Mouse (Mus musculus): Measurements from ENCODE around the gene Isca2.

DNA sequence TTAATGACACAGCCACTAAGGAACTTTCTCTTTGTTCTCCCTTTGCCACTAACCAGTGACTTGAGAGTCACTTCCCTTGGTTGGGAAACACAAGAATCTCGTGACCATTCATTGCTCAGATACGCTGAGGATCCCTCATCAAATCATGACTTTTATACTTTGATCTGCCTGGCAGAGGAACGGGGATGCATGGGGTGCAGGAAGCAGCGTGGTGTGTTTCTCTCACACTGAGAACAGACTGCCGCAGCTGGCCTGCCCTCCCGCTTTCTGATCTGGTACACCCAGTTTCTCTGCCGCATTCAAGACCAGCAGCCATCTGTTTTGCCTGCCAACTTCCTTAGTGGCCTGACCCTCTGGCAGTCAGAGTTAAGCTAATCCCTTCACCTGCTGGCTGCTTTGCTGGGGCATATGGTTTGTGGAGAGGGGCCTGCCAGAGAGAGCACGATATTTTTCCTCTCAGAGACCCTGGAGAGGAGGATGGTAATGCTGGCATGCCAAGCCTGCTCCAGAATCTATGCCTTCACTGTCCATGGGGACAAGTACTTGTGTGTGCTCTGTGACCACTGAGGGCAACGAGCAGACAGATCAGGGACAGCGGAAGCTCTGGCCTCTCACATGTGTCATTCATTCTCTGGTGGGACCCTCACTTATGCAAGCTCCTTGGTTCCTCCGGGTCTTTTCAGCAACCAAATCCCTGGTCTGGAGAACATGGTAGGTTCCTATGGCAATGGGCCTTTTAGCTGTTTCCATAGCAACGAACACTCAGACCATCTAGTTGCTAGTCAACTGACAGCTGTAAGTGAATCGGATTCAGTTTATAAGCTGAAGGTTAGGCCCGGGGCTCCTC lies 20.7 kb upstream of the Isca2 start:
- TF ChIP-seq CTCF (IDR thresholded peaks at IDR 0.05 in 2 of 3, conservative IDR thresholded peaks at IDR 0.05 in 1 of 3; ENCODE audit: control insufficient read depth in 1 of 3, insufficient read depth in 1 of 3, low read depth in 2 of 3, low read length in 3 of 3, poor library complexity in 1 of 3, severe bottlenecking in 1 of 3) (no peak), POLR2AphosphoS2 (IDR thresholded peaks at IDR 0.05; ENCODE audit: low read length) (no peak), POLR2A (IDR thresholded peaks at IDR 0.05; ENCODE audit: control insufficient read depth in 1 of 2, insufficient read depth in 1 of 2, low read depth in 1 of 2, low read length in 2 of 2, poor library complexity in 1 of 2) (no peak)

Measured in MEL (cell line).